Mouse (Mus musculus) heart, postnatal 0 days (tissue): ENCODE measurements at regions not wholly inside any gene's neighbourhood (a gene's known extent, or its start where the extent isn't known, plus 50 kb on each side); places are given as distances from the start of the nearest gene placed in this dataset.

Experiments used
- CTCF ChIP-seq: IDR thresholded peaks from 2 replicates; pipeline ENCODE4 v1.5.1; 2016; ENCODE audit warnings: antibody characterized with exemption, control low read depth, low read depth
- EP300 ChIP-seq: IDR thresholded peaks from 2 replicates; pipeline ENCODE4 v1.6.1; 2016; ENCODE audit warnings: antibody characterized with exemption, low read depth

GRCm38 (mm10) chr4:16981733-16982230 lies 2623.5 kb upstream of the Gm12353 start:
- TF ChIP-seq EP300 (no peak), CTCF (no peak)
